Mouse (Mus musculus) liver, adult 10 weeks (tissue): Measurements from ENCODE around the gene Pfkl. TPM values are rescaled to one million over a fixed set of nuclear protein-coding genes. Genes with fewer than 3 reads are reported as not detected.

Experiments
- polyA plus RNA-seq: library from polyadenylated mRNA; stranded (reverse); fragments of 350-450 nt; fragmentation: Illumina TruSeq; extraction: RNeasy Lipid Tissue Mini Kit (QIAGEN cat#74804); gene quantifications from one replicate; pipeline ENCODE4 v1.2.3, GENCODE M21; 2014; ENCODE audit warnings: low read depth, low replicate concordance

The Pfkl gene
- polyA plus RNA-seq, result 1.1 TPM

GRCm38 (mm10) chr10:78009945-78010293 is at the start of gene Pfkl:
Gene Pfkl (minus strand): TSS chr10:78010083.

GRCm38 (mm10) chr10:78043406-78043836 is 33.5 kb upstream of the Pfkl start, which contains the start of gene Aire:
Gene Aire (minus strand): TSS chr10:78043610.

GRCm38 (mm10) chr10:78041647-78042046 is 31.8 kb upstream of the Pfkl start, which contains the start of gene Dnmt3l:
Gene Dnmt3l (plus strand): TSS chr10:78041947.

GRCm38 (mm10) chr10:77978351-77979350 is 31.2 kb downstream of the Pfkl start, which contains the start of gene 1810043G02Rik:
Gene 1810043G02Rik (plus strand): TSS chr10:77978524.

DNA sequence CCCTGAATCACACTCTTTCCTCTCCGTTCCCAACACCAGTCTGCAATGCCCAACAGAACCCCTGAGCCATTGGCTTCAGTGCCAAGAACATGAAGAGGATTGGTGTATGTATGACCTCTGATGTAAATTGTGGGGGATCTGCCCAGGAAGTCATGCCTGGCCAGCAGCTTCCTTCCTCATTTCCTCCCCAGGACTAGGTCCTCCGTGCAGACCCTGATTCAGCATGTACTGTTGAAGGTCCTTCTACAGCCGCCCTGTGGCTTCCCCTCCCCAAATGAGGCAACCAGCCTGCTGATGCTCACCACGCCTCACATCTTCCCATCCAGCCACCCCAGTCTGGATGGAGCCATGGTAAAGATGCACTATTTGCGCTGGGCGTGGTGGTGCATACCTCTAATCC is 39.4 kb downstream of the Pfkl start, which contains the start of gene Trpm2:
Gene Trpm2, minus strand, starts transcription at position 83 of the 400 bp plus-strand sequence.

Other genes starting within 250 kb of the Pfkl start
- not detected for gene Gm3238, start 238.8 kb downstream of the Pfkl start, polyA plus RNA-seq
- not detected for gene Gm7138, start 233.1 kb downstream of the Pfkl start, polyA plus RNA-seq
- not detected for gene Gm3250, start 227.5 kb downstream of the Pfkl start, polyA plus RNA-seq
- not detected for gene Gm7137, start 221.9 kb downstream of the Pfkl start, polyA plus RNA-seq
- not detected for gene Gm9639, start 215.0 kb downstream of the Pfkl start, polyA plus RNA-seq
- not detected for gene Gm19668, start 210.9 kb downstream of the Pfkl start, polyA plus RNA-seq
- not detected for gene Gm9507, start 198.2 kb downstream of the Pfkl start, polyA plus RNA-seq
- gene Gm2696, start 195.4 kb downstream of the Pfkl start, polyA plus RNA-seq, result not detected
- not detected for gene Krtap10-4, start 183.0 kb downstream of the Pfkl start, polyA plus RNA-seq
- gene Krtap10-10, start 174.1 kb downstream of the Pfkl start, polyA plus RNA-seq, result not detected
- gene Gm36176, start 163.3 kb downstream of the Pfkl start, polyA plus RNA-seq, result not detected
- not detected for gene Gm10318, start 157.2 kb downstream of the Pfkl start, polyA plus RNA-seq
- gene Gm3285, start 148.1 kb downstream of the Pfkl start, polyA plus RNA-seq, result not detected
- gene Lrrc3, start 107.5 kb downstream of the Pfkl start, polyA plus RNA-seq, result 15.8 TPM
- 1.7 TPM for gene Trpm2, start 39.5 kb downstream of the Pfkl start, polyA plus RNA-seq
- gene 1810043G02Rik, start 31.6 kb downstream of the Pfkl start, polyA plus RNA-seq, result 0.72 TPM
- not detected for gene Dnmt3l, start 31.9 kb upstream of the Pfkl start, polyA plus RNA-seq
- not detected for gene Aire, start 33.5 kb upstream of the Pfkl start, polyA plus RNA-seq
- 0.48 TPM for gene Icosl, start 59.2 kb upstream of the Pfkl start, polyA plus RNA-seq
- gene D10Jhu81e, start 159.7 kb upstream of the Pfkl start, polyA plus RNA-seq, result 34.9 TPM
- gene Pwp2, start 175.1 kb upstream of the Pfkl start, polyA plus RNA-seq, result 1.6 TPM
- 5.0 TPM for gene Trappc10, start 234.6 kb upstream of the Pfkl start, polyA plus RNA-seq